Comparison of ENCODE assay signal across 16 mouse cellular contexts in the genomic region with DNA sequence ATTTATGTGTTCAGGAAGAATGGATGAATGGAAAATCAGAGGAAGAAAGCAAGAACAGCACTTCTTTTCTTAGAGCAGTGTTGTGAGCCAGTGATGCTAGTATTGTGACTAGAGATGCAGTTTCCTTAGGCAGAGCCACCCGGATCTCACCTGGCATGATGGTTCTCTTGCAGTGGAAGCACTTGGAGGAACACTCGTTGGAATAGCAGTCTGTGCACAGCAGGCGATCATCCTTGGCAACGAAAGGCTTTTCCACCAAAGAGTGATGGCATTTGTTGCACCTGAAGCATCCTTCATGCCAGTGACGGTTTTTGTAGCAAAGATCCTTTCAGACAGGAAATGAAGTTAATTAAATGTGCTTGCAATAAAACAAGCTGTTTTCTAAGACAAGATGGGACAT. TPM values are rescaled to one million over a fixed set of nuclear protein-coding genes. Genes with fewer than 3 reads are reported as not detected.
"Had no signal": no experiment of that assay in that cellular context is flagged by ENCODE, and none has a peak within 500 bp of the region (broad histone marks: within the 10 kb centered on the region; RNA-seq: fewer than 3 reads in every experiment).

No protein-coding gene starts in this region.

- ATAC-seq: lung, postnatal 0 days; midbrain, embryonic 15.5 days had no signal

- H3K27me3 ChIP-seq: limb, embryonic 13.5 days; liver, embryonic 15.5 days; midbrain, embryonic 15.5 days had no signal

- H3K27ac ChIP-seq: limb, embryonic 13.5 days; liver, embryonic 15.5 days; midbrain, embryonic 15.5 days; stomach, postnatal 0 days had no signal

- H3K9ac ChIP-seq: limb, embryonic 13.5 days; liver, embryonic 15.5 days; midbrain, embryonic 15.5 days had no signal

- DNase-seq: kidney, postnatal 14 days; left cerebral cortex, postnatal 4 days; lung, adult 2 months; lung, postnatal 4 days; right cerebral cortex, postnatal 14 days; thymus, postnatal 4 days had no signal

- H3K9me3 ChIP-seq: limb, embryonic 13.5 days; liver, embryonic 15.5 days; midbrain, embryonic 15.5 days had no signal

- H3K4me2 ChIP-seq: limb, embryonic 13.5 days; liver, embryonic 11.5 days; liver, embryonic 15.5 days; midbrain, embryonic 11.5 days; midbrain, embryonic 15.5 days had no signal

- H3K4me3 ChIP-seq: limb, embryonic 13.5 days; liver, embryonic 15.5 days; midbrain, embryonic 15.5 days had no signal

- H3K36me3 ChIP-seq: limb, embryonic 13.5 days; liver, embryonic 15.5 days; midbrain, embryonic 15.5 days had no signal

- H3K4me1 ChIP-seq: limb, embryonic 13.5 days; liver, embryonic 15.5 days; midbrain, embryonic 15.5 days had no signal

RNA-seq across cellular contexts. Expression of gene Fhl5, which starts 29.2 kb away (rescaled TPM):
- total RNA-seq: megakaryocyte, adult 5-6 weeks had no signal
- polyA plus RNA-seq: kidney, embryonic 14.5 days; limb, embryonic 13.5 days; liver, embryonic 11.5 days; liver, embryonic 15.5 days; midbrain, embryonic 11.5 days; neural tube, embryonic 14.5 days had no signal
